Mouse (Mus musculus): ENCODE results near the gene Olfr98.
A peak's percentile ranks its signal among the peaks of the same experiment; 100 is the strongest.
"Not testable (repeated sequence)": the region's sequence is repeated elsewhere in the genome, so short reads cannot be mapped to it uniquely, and the experiment has no call there.

Gene Olfr98

DNA sequence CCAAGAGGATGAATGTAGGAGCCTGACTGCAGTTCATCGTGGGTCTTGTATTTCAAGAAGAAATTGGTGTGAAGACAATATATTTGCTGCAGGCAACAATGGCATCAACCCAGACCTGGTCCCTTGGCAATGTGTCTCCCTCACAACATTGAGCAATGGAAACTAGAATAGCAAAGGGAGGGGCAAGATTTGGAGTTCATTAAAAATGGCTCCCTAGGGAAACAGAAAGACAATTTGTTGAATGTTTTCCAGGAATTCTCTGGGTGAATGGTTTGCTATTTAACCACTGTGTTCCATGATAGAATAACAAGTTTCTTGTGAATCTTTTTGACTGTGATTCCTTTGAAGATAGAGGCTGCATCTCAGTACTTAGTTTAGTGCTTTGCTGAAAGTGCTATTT is at the start of gene Olfr98:
Gene Olfr98 (minus strand): TSS at position 124 of the 400 bp plus-strand sequence.
- no peak for DNase-seq (ENCODE audit: low read depth, low spot score)

DNA sequence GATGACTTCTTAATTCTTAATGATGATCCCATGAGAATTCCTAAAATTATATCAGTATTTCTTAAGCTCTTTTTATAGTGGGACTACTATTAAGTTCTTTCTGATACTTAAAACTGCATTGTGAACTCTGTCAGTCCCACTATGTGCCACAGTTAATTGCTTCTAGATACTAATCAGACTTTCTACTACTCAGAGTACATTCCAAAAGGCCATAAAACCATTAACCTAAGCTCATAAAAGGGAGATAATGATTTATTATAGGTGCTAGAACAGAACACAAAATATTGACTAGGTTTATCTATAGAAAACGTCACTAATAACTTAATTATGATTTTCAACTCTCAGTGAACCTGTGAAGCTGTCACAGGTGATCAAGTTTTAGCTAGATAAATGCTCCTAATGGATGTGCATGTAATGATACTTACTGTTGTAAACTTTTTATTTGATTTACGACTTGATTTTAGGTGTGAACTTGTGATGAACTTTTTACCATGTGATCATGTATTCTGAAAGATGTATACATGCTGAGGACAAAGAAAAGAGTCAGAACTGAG is 46.7 kb upstream of the Olfr98 start:
- DNase-seq (ENCODE audit: low read depth, low spot score) = no peak

DNA sequence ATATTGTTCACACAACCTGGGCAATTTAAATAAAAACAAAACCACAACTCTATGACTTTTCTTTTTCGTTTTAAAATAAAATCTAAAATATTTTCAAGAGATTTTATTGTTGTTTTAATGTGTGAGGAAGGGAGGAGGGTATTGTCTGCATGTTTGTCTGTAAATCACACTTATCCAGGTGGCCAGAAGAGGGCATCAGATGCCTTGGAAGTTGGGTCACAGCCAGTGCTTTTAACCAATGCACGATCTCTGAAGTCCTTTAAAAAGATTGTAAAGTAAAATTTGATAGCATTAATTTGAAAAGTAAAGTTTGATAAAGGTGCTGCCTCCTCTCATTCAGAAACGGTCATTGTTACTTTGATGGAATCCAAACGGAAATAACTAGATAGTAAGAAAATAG is 44.9 kb upstream of the Olfr98 start:
- no peak for DNase-seq (ENCODE audit: low read depth, low spot score)

DNA sequence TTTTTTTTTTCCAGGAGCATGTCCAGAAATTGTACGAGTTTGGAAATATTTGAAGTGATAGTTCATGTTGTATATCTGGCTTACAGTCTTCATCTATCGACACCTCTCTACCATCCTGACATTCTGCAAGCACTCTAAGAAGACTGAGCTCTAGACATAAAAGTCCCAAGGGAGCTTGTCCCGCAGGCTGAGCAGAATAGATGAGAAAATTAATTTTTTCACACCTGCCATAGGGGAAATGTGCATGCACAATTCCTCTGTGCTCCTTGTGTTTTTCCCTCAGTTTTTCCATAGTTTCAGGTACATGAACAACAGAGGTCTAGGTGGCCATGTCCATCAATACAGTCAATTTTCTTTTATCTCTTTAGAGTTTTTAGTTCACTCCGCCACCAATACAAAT is 40.7 kb upstream of the Olfr98 start, which contains the start of gene Olfr101:
Gene Olfr101 (minus strand): TSS at position 101 of the 400 bp plus-strand sequence.
- DNase-seq (ENCODE audit: low read depth, low spot score) = no peak

DNA sequence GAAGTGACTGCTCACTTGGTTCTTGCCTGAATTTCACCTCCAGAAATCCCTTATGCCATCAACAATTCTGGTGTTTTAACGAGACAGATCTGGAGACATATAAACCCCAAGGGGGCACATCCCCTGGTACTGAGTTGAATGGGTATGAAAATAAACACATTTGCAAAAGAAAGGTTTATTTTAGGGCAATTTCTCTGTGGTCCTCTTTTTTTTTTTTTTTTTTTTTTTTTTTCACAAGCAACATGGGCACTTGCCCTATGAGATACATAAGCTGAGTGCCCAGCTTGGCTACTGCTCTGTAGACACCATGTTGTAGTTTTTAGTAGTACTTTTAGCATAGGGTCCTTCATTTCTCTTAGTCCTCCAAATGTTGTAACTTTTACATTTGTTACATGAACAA is 19.8 kb upstream of the Olfr98 start, which contains the start of gene Olfr99:
Gene Olfr99 (minus strand): TSS at position 101 of the 400 bp plus-strand sequence.
- DNase-seq (ENCODE audit: low read depth, low spot score) = no peak

DNA sequence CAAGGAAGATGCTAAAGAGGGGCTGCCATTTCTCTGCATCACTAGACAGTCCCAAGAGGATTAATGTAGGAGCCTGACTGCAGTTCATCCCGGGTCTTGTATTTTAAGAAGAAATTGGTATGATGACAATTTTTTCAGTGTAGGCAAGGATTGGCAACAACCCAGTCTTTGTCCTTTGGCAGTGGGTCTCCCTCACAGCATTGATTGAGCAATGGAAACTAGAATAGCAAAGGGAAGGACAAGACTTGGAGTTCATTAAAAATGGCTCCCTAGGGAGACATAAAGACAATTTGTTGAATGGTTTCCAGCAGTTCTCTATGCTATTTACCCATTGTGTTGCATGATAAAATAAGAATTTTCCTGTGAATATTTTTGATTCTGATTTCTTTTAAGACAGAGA is 16.8 kb upstream of the Olfr98 start:
- no peak for DNase-seq (ENCODE audit: low read depth, low spot score)

DNA sequence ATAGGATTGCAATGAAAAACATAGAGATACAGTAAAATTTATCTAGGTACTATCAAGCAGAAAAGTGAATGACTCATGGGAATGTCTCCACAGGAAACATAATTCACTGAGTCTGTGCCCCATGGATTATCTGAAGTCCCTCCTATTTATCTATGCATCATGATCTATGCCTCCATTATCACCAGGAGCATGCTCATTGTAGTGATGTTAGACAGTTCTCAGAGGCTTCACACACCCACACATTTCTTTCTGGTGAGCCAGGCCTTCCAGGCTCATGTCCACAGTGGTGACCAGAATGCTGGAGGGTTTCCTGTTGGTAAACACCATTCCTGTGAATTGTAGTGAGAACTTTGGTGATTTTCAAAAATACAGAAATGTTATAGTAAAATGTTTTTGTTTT is 13.0 kb upstream of the Olfr98 start:
- no peak for DNase-seq (ENCODE audit: low read depth, low spot score)

DNA sequence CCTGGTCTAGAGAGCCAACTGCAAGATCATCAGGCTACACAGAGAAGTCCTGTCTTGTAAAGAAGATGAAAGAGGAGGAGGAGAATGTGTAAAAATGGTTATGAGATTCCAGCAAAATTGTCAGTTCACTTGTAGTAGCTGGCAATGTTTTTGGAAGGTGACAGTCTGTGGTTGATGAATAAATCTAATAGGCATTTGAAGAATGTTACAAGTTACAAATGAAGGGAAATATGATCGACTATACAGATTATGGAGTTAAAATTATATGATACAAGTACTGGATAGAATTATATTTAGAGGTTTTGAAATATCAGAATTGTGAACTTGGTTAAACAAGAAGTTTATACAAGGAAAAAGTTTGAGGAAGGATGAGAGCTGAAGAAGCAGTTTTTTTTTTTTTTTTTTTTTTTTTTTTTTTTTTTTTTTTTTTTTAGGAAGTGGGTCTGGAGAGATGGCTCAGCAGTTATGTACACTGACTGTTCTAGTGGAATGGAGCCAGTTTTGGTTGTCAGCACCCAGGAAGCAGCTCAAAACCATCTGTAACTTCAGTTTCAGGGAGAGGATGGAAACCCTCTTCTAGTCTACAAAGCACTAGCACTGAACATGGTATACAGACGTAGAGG is 12.2 kb upstream of the Olfr98 start:
- DNase-seq (ENCODE audit: low read depth, low spot score) = no peak

DNA sequence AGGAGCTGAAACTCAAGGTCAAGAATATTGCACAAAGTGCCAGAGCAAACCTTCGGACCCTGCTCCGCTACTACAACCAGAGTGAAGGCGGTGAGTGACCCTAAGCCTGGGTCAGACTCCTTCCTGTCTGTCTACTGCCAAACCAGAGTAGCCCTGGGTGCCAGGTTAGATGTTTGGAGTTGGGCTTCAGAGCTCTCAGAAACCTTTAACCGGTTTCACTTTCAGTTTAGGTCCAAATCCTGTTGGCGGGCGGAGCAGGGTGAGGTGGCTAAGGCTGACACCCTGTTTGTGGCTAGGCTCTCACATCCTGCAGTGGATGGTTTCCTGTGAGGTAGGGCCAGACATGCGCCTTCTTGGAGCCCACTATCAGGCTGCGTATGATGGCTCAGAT is 7.1 kb upstream of the Olfr98 start:
- peak; percentile 92 for DNase-seq (ENCODE audit: low read depth, low spot score)

DNA sequence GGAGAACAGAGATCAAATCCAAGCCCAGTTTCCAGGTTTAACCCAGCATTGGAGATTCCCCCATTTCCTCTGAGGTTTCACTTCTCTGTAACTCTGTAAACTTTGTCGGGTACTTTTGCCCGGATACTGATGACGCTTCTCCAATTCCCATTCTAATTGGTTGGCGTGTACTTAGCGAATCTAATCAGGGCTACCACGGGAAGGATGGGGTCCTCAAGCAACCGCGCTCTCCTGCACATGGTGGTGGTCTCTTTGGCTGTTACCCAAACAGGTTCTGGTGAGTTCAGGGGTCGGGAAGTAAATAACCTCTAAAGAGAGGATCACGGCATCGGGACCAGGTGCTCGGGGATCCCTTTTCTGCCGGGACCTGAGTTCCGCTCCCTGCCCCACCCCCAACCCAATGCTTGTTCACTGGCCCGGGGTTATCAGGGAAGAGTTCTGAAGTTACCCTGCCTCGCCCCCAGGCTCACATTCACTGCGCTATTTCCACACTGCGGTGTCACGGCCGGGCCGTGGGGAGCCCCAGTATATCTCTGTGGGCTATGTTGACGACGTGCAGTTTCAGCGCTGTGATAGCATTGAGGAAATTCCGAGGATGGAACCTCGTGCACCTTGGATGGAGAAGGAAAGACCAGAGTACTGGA is 6.6 kb upstream of the Olfr98 start, which contains the start of gene H2-M3:
Gene H2-M3 (plus strand): TSS at position 163 of the 644 bp plus-strand sequence.
- DNase-seq (ENCODE audit: low read depth, low spot score) = peak; percentile 94

DNA sequence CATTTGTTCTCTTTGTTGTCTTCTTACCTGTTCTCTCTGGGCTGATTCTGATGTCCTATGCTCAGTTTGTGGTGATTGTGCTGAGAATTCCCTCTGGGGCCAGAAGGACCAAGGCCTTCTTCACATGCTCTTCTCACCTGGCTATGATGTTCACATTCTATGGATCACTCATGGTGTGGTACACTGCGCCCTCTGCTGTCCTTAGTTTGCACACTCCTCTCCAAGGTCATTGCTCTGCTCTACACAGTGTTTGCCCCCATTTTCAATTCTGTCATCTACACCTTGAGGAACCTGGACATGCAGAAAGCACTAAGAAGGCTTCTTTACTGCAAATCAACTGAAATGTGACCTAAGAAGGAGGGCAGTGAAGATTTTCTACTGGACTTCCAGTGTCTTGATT is 13.0 kb downstream of the Olfr98 start:
- peak; percentile 41 for DNase-seq (ENCODE audit: low read depth, low spot score)

DNA sequence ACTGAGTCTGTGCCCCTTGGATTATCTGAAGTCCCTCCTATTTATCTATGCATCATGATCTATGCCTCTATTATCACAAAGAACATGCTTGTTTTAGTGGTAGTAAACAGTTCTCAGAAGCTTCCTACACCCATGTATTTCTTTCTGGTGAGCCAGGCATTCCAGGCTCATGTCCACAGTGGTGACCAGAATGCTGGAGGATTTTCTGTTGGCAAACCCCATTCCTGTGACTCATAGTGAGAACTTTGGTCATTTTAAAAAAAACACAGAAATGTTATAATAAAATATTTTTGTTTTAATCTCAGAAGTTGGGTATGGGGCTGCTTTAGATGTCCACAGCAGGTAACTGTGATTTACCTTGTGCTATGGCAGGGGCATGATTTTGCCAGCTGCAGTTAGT is 14.1 kb downstream of the Olfr98 start:
- no peak for DNase-seq (ENCODE audit: low read depth, low spot score)

DNA sequence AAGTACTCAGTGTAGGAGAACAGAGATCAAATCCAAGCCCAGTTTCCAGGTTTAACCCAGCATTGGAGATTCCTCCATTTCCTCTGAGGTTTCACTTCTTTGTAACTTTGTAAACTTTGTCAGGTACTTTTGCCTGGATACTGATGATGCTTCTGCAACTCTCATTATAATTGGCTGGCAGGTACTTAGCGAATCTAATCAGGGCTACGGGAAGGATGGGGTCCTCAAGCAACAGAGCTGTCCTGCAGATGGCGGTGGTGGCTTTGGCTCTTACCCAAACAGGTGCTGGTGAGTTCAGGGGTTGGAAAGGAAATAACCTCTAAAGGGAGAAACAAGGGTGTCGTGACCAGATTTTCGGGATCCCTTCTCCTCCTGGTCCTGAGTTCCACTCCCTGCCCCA is 16.8 kb downstream of the Olfr98 start:
- DNase-seq (ENCODE audit: low read depth, low spot score) = peak; percentile 77

DNA sequence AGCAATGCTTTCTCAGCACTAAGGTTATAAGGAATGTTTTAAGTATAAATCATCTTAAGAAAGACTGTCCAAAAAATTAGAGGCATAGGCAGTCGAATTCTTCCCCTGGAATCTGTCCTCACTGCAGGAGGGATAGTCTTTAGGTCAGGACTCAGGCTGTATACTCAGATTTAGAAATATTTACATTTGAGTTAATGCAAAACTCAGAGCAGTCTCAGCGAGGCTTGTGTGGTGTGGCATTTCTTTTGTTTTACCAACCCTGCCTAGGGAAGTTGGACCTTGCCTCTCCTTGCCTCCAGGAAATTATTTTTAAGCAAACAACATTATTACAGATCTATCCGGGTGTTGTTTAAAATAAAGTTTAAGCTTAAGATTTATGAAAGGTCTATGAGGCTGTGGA is 21.4 kb downstream of the Olfr98 start:
- DNase-seq (ENCODE audit: low read depth, low spot score) = no peak

DNA sequence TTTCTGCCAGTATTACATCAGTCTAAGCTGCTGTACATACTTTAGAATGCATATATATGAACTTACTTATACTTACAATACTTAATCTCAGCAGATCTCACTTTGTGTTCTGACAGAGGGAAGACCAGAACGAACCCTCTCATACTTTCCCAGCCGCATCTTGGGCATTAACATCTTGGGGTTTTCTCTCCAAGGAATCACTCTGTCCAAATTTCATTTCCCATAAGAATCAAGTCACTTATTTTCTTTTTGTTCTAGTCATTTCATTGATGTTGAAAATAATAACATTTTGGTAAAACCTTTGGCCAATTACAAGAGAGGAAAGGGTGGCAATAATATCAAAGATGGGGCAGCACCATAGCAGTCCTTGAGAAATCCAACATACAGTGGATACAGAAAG is 26.3 kb downstream of the Olfr98 start, which contains the start of gene Olfr97:
Gene Olfr97 (minus strand): TSS at position 101 of the 400 bp plus-strand sequence.
- not testable (repeated sequence) for DNase-seq (ENCODE audit: low read depth, low spot score)

DNA sequence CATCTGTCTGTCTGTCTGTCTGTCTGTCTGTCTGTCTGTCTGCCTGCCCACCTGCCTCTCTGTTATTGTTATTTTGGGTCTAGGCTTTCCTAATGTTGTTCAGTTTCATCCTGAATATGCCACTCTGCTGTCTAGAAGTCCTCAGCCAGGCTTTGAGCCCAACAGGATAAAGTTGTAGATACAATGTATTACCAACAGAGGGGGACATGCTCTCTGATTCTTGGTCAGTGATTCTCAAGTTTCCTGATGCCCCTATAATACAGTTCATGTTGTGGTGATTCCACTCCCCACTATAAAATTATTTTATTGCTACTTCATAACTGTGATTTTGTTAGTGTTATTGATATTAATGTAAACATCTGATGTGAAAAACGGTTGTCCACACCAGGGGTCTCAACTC is 41.7 kb downstream of the Olfr98 start:
- no peak for DNase-seq (ENCODE audit: low read depth, low spot score)

DNA sequence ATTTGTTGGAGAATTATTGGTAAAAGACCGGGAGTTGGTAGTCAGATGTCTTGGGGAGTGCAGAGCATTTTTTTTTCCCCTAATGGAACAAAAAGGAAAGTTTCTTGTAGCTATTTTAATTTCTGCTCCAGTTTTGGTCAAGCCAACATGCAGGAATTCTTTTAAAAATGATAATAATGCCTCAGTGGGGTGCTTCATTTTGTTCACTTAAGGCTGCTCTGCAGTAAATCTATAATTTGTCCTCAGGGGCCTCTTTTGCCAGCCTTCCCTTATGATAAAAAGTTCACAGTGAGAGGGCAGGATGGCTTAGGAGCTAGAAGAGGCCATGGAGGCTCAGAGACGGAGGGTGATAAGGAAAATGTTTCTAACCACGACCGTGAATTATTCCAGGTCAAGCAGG is 43.7 kb downstream of the Olfr98 start, which contains the start of gene Olfr96:
Gene Olfr96 (plus strand): TSS at position 301 of the 400 bp plus-strand sequence.
- DNase-seq (ENCODE audit: low read depth, low spot score) = no peak

DNA sequence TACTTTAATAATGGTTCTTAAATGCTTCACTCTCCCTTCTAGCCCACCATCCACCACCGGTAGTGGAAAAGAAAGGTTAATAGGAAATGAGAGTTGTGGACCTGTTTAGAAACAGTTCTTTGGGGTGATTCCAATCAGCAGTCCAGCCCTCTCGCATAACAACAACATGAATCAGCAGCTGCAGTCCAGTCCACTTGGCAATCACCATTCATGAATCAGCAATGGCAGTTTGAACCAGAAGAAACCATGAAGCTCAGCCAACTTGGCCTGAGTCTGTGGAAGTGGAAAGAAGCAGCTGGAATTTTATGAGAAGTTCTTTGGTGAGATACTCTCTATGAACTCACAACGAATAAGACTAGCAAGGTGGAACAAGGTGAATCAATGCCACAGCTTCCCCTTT is 45.1 kb downstream of the Olfr98 start:
- no peak for DNase-seq (ENCODE audit: low read depth, low spot score)

DNA sequence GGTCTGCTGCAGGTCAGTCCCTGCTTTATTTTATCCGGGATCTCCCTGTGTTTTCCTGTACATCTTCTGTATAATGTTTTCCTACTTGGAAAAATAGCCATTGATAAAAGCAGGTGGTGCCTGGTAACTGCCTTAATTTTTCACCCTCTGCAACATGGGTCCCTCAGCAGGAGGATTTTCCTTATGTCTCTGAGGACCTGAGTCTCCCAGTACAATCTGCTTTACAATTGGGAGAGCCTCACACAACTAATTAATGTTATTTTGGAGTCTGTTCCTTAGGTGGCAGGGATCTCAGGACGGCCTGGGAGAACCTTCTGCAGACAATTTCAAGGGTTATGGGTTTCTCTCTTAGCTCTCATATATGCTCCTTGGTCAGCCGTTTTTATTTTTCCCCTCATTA is 50.5 kb downstream of the Olfr98 start, which contains the start of gene Olfr95:
Gene Olfr95 (minus strand): TSS at position 101 of the 400 bp plus-strand sequence.
- DNase-seq (ENCODE audit: low read depth, low spot score) = no peak
